Mouse (Mus musculus): ENCODE data around the gene Nfkbia.

DNA sequence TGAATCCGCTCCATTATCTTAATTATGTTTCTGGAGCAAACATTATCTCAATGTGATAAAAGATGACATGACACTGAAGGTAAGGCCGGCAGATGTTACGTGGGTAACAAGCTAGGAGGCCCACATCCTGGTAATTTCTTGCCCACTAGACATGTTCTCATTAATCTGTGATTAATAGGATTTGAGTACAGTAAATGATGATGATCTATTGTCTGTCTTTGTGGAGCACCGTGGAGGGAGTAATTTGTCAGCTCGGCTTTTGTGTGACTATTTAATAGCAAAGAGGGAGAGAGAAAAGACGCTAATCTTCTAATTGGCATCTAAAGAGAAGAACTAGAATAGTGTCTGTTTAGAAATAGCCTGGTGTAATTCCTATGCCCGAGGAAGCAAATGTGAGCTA is 45.3 kb upstream of the Nfkbia start:
- TF ChIP-seq TAL1 (IDR thresholded peaks at IDR 0.05; ENCODE audit: low read length) (no peak), GATA1 (IDR thresholded peaks at IDR 0.05; ENCODE audit: low read length) (no peak)
